Mouse (Mus musculus): ENCODE data around the gene Slc34a2.
A peak's percentile ranks its signal among the peaks of the same experiment; 100 is the strongest.

Gene Slc34a2

DNA sequence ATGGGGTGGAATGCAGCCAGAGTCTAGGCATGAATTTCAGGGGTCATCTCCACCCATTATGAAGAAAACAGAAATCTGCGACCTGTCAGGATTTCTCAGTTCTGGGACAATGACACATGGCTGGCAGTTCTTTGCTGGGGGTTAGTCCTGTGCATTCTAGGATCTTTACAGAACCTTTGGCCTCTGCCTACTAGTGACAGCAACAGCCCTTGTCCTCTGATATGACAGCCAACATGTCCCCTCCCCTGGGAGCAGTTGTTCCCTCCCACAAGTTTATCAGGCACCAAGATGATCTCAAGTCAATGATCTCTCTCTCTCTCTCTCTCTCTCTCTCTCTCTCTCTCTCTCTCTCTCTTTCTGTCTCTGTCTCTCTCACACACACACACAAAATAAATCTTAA lies 6.5 kb upstream of the Slc34a2 start:
- DNase-seq, result no peak

DNA sequence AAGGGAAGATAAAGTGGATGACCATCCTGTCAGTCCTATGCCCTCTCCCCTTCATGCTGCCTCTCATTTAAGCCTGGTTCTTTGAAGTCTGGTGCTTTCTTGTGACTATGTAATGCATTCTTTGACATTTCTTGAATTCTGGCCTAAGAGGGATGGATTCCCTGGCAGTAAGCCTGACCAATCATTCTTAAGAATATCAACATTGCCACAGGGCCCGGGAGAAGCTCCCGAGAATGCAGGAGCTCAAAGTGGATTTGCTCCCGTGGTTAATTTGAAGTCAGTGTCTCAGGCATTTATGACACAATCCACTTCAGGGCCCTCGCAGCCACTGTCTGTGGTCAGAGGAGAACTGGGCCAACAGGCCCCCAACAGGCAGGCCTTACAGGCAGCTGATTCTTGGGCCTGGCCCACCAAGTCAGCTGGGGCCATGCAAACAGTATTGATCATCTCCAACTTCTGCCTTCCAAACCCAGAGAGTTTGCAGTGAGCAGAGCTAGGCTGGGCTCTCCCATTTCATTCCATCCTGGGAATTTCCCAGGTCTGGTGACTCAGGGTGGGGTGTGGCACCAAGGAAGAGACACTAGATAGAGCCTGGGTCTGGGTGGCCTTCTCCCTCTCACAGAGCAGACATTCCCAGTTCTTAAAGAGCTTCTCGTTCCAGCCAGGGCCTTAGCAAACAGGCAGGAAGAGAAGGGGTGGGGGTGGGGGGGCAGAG lies 4.3 kb downstream of the Slc34a2 start:
- no peak for DNase-seq

DNA sequence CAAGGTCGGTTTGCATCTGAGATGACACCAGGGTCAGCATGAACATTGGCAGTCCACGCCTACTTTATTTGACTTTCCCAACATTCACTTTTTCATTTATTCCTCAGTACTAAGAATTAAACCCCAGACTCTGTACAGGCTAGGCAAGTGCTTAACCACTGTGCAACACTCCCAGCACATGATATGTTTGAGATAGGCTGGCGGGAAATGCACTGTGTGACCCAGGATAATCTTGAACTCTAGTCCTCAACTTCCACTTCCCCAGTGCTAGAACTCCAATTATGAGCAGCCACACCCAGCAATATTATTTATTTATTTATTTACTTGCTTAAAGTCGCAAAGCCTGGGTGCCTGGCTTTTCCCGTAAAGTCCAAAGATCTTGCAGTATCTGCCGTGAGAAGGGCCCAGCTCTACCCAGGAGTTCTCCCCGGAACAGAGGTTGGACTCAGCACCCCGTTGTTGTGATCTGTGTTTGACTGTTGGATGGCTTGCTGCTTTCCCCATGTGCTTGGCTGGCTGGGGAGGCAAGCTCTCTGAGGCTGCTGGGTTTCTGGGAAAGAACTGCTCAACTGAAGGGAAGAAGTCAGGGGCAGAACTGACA lies 5.0 kb downstream of the Slc34a2 start:
- no peak for DNase-seq

DNA sequence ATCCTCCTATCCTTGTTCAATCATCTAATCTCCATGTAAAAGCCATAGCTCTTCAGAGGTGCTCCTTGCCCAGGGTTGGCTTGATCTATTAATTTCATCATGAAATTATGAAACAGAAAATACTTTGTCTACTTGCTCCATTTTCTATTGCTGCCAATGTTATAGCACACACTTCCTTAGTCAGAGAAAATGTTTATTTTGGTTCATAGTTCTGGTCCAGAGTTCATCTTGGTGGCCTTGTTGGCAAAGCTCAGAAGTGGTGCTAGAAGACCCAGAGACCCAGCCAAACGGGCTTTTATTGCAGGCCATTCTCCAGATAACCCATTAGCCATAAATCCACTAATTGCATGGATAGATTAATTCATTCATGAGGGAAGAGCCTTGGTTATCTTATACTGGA lies 5.8 kb downstream of the Slc34a2 start:
- DNase-seq, result no peak

GRCm38 (mm10) chr5:53047951-53048350 lies 10.1 kb downstream of the Slc34a2 start:
- no peak for DNase-seq

DNA sequence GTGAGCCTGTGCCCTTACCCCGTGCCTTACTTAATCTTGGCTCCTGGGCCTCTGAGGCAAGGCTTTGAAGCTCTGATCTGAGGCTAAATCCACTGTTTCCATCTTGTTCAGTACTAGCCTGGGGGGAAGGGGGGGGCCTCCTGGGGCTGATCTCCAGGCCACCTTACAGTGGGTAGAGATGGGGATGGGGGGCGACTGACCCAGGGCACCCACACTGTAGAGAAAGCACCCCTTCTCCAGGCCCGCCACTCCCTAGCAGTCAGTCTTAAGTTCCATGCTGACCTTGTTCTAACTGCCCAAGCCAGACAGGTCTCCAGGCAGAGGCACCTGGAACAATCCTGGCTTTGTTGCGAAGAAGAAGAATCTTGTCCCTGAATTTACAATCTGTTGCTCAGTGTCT lies 10.7 kb downstream of the Slc34a2 start:
- DNase-seq, result no peak

GRCm38 (mm10) chr5:53049046-53049445 lies 11.2 kb downstream of the Slc34a2 start:
- peak in 1 of 2 experiments; percentile 16 for DNase-seq

DNA sequence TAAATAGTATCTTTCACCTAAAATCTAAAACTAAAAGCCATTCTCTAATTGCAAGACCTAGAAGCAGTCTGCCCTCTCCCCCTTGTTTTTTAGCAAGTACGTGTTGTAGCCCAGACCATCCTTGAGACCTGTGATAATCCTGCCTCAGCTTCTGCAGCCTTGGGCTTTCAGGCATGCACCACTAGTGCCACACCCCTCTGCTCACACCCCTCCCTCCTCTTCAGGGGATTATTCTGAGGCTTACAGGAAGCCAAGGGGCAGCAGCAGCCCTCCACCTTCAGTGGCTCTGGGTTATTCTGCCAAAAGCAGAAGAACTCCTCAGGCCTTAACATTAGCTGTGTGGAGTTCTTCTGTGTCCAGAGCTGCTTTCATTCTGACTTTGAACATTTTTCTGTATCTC lies 13.1 kb downstream of the Slc34a2 start:
- no peak for DNase-seq

- no peak for DNase-seq
Measured at GRCm38 (mm10) chr5:53053246-53053645, 15.4 kb downstream of the Slc34a2 start.

DNA sequence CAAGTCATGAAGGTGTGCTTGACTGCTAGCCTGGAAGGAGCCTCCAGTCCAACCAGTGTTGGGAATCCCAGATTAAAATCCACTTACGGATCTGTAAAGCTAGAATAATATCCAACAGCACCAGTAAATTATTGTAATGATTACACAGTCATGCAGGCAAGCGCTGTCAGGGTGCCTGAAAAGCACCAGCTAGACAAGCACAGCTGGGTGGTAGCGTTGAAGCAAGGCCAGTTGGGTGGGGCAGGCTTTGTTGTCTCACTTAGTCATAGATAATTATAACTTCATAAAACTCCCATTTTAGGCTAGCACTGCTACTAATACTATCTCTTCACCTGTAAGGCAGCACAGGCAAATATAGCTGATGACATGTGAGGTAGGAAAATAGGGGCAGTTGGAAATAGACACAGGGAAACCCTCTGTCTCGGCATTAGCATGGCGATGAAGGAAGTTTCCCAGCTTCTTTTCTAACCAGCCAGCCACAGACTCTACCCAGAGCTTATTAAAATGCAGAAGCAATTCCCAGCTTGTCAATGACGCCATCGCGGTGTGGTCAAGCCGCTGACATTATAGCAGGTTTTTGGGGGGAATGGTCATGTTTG lies 23.8 kb downstream of the Slc34a2 start:
- DNase-seq, result no peak

GRCm38 (mm10) chr5:53074553-53074952 lies 36.7 kb downstream of the Slc34a2 start:
- no peak for DNase-seq

- no peak for DNase-seq
Measured at GRCm38 (mm10) chr5:53078453-53078852, 40.6 kb downstream of the Slc34a2 start.

- DNase-seq, result no peak
Measured at GRCm38 (mm10) chr5:53087452-53087851, 49.6 kb downstream of the Slc34a2 start.

- no peak for DNase-seq
Measured at GRCm38 (mm10) chr5:53091331-53091730, 53.5 kb downstream of the Slc34a2 start.

DNA sequence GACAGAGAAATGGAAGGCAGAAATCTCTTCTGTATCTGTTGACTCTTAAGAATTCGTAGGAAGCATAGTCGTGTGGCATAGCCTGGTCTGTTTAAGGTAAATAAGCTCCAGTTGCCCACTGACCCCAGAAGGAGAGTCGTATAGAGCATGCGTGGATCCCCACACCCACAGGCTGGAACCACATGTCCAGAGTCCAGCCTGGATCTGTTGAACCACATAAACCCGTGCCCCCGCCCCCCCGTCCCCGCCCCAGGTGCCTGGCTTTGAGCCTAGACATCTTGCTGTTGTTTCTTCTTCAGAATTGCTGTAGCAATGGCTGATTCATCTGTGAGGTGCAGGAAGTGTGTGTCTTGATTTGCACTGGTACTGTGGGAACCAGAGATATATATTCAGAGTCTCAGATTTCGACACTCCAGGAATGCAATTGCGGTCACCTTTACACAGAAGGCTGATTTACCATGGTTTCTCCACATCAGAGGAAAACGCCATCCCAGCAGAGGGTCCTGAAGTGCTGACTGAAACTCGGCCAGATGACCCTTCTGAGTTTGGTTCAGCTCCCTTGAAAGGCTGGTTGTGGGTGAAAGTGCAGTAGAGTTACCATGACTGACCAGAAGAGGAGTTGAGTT lies 64.1 kb downstream of the Slc34a2 start:
- DNase-seq, result no peak

DNA sequence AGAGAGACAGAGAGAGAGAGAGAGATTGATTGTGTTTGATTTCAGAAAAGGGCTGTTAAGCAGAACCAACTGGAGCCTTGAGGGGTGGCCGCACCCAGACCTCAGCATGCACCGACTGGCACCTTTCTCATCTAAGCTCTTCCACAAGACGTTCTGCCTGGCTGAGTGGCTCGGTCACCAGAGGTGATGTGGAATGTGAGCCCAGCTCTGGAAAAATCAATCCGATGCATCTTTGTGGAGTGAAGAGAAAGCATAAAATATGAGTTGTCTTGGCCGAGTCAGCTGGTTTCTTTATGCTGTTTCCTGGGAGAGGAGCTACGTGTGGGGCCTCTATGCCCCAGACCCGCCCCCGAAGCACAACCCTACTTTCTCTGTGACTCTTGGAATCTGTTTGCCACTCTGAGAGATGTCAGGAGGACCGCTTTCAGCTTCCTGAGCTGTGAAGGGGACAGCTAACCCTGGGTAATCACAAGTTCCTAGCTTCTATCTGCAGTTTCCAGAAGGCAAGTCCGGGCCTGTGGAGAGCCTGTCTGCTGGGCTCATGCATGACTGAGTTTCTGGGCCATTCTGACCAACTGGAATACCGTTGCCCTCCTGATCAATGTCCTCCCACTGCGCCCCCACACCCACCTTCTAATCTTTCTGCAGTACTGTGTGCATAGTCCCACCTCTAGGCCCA lies 66.4 kb downstream of the Slc34a2 start:
- DNase-seq, result peak; percentile 31 to 43

DNA sequence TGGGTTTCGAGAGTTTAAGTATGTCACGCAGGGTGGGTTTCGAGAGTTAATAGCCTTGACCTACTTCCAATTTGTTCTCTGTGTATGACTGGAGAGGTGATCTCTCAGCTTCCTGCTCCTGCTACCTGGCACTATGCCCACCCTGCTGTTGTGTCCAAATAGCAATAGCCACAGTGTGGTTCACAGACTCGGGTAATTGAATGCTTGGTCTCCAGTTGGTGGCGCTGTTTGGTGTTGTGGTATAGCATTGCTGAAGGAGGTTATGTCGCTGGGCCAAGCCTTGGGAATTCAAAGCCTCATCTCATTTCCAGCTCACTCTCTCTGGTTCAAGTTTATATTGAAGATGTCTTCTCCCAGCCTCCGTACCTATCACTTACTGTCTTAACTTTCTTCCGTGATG lies 67.8 kb downstream of the Slc34a2 start:
- DNase-seq, result peak; percentile 84 to 85

DNA sequence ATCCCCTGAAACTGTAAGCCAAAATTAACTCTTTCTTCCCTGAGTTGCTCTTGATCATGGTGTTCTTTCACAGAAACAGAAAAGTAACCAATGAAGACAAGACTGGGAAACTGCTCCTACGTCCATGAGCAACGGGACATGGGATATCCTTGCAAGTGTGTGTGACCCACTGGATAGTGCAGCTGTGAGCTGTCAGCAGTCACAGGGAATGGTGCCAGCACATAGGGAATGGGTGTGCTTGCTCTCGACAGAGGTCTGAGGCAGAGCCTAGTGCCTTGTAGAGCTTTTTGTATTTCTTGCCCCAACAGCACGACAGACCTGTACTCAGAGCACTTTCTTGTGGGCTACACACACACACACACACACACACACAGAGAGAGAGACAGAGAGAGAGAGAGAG lies 68.2 kb downstream of the Slc34a2 start:
- DNase-seq, result no peak

- no peak for DNase-seq
Measured at GRCm38 (mm10) chr5:53106731-53107130, 68.8 kb downstream of the Slc34a2 start.

- DNase-seq, result no peak
Measured at GRCm38 (mm10) chr5:53108026-53108425, 70.1 kb downstream of the Slc34a2 start.

DNA sequence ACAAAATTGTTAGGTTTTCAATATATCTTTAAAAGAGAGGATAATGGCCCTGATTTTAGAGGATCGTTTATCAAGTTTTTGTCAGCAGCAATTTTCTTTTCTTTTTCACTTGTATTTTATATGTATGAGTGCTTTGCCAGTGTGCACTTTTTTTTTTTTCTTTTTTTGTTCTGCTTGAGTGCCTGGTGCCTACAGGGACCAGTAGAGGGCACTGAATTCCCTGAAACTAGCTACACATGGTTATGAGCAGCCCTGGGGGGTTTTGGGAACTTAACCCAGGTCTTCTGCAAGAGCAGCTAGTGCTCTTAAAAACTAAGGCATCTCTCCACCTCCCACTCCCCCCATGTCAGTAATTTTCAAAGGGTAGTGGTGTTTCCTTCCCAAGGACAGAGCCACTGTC lies 70.8 kb downstream of the Slc34a2 start:
- no peak for DNase-seq

GRCm38 (mm10) chr5:53110225-53110624 lies 72.3 kb downstream of the Slc34a2 start:
- no peak for DNase-seq

DNA sequence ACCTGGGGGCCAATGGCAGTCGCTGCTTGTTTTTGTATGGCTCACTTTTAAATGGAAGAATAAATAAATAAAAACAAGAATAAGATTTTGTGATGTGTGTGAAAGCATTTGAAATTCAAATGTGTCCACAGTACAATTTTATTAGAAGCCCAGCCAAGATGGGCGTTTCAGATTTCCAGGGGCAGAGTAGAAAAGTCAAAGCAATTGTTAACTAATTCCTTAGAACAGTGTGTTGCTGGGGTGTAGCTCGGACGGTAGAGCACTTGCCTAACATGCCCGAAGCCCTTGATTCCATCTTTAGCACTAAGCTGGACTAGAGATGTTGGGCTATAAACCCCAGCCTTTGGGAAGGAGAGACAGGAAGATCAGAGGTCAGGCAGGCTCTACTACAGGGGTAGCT lies 73.2 kb downstream of the Slc34a2 start:
- no peak for DNase-seq
